Mouse (Mus musculus) thymus, adult 2 months (tissue): ENCODE measurements around the gene Vps50. TPM values are rescaled to one million over a fixed set of nuclear protein-coding genes. Genes with fewer than 3 reads are reported as not detected.

Experiments used
- DNase-seq: peaks from one replicate; pipeline ENCODE4 v3.0.0; 2021
- H3K27ac ChIP-seq: fragments of 200-500 bp; 2 replicates; pipeline ENCODE4 v1.5.1; 2012; ENCODE audit warnings: low read length, control low read depth; ENCODE audit not compliant: control insufficient read depth, insufficient read depth
- H3K27me3 ChIP-seq: fragments of 200-500 bp; 2 replicates; pipeline ENCODE4 v1.6.1; 2012; ENCODE audit warnings: mild to moderate bottlenecking, low read length, moderate library complexity, mixed read lengths; ENCODE audit not compliant: control insufficient read depth, insufficient read depth
- H3K36me3 ChIP-seq: fragments of 200-500 bp; 2 replicates; pipeline ENCODE4 v1.6.1; 2012; ENCODE audit warnings: mild to moderate bottlenecking, low read length, moderate library complexity; ENCODE audit not compliant: control insufficient read depth, insufficient read depth
- H3K4me1 ChIP-seq: fragments of 200-500 bp; replicated peaks from 2 replicates; pipeline ENCODE4 v1.6.1; 2012; ENCODE audit warnings: low read length; ENCODE audit not compliant: control insufficient read depth, insufficient read depth
- H3K4me3 ChIP-seq: fragments of 200-500 bp; 2 replicates; pipeline ENCODE4 v1.5.1; 2012; ENCODE audit warnings: mild to moderate bottlenecking, low read length, control low read depth, moderate library complexity; ENCODE audit not compliant: control insufficient read depth, insufficient read depth
- CTCF ChIP-seq: fragments of 200-500 bp; IDR thresholded peaks from 2 replicates; pipeline ENCODE4 v1.5.1; 2012; ENCODE audit warnings: mild to moderate bottlenecking, control low read depth, low read length, moderate library complexity, borderline replicate concordance; ENCODE audit not compliant: control insufficient read depth, poor library complexity, insufficient read depth; ENCODE audit errors: extremely low read depth
- POLR2A ChIP-seq: fragments of 200-500 bp; IDR thresholded peaks from 2 replicates; pipeline ENCODE4 v1.6.1; 2012; ENCODE audit warnings: mild to moderate bottlenecking, low read length, control low read depth, moderate library complexity; ENCODE audit not compliant: control insufficient read depth, poor library complexity, insufficient read depth; ENCODE audit errors: extremely low read depth
- WGBS: fragments of 180-500 bp; shearing (Covaris S2); methylation state at CpG from one replicate; pipeline ENCODE4 v1.1.7; 2018; 5-methylcytosine and 5-hydroxymethylcytosine counted together
- polyA plus RNA-seq: library from polyadenylated mRNA; depleted of rRNA; stranded (reverse); fragments of >200 nt; gene quantifications from 2 replicates; pipeline ENCODE4 v1.2.3, GENCODE M21; 2012; rRNA removed

Vps50 gene
- polyA plus RNA-seq: 3.2 and 4.0 TPM in 2 replicates

GRCm38 (mm10) chr6:3498162-3498848 is at the start of gene Vps50, which contains the start of gene Hepacam2:
Gene Vps50 (plus strand): TSS chr6:3498382.
Gene Hepacam2 (minus strand): TSS chr6:3498298.
- DNase-seq: peak; percentile 90
- TF ChIP-seq POLR2A: no peak
- 0 out of 2 replicates have a peak, but pooled peaks have one; percentile 24 for TF ChIP-seq CTCF
- 2% methylated on average over 28 of the region's 28 CpGs for WGBS
- Histone ChIP-seq H3K4me3 (peak within 1 kb of the TSS; percentile 59), H3K36me3 (no peaks in the 10 kb centered on the region), H3K4me1 (peaks cover 6% of the 10 kb centered on the region), H3K27ac (no peak within 1 kb of the TSS), H3K27me3 (no peaks in the 10 kb centered on the region)

- Histone ChIP-seq H3K27ac (no peak overlapping the region), H3K4me3 (no peak overlapping the region), H3K27me3 (no peaks in the 10 kb centered on the region), H3K36me3 (no peaks in the 10 kb centered on the region), H3K4me1 (no peaks in the 10 kb centered on the region)
- 78% methylated on average over 5 of the region's 5 CpGs for WGBS
- TF ChIP-seq CTCF: no peak
- TF ChIP-seq POLR2A: no peak
- DNase-seq: no peak
Measured at GRCm38 (mm10) chr6:3454421-3454820, 43.8 kb upstream of the Vps50 start.

GRCm38 (mm10) chr6:3455944-3456536 is 42.1 kb upstream of the Vps50 start:
- no peak for DNase-seq
- Histone ChIP-seq H3K36me3 (no peaks in the 10 kb centered on the region), H3K27me3 (no peaks in the 10 kb centered on the region), H3K27ac (no peak overlapping the region), H3K4me3 (no peak overlapping the region), H3K4me1 (no peaks in the 10 kb centered on the region)
- WGBS: 62% methylated on average over 11 of the region's 11 CpGs
- TF ChIP-seq CTCF: no peak
- TF ChIP-seq POLR2A: no peak

GRCm38 (mm10) chr6:3463026-3463425 is 35.2 kb upstream of the Vps50 start:
- TF ChIP-seq POLR2A (no peak), CTCF (no peak)
- H3K4me1 ChIP-seq: no peaks in the 10 kb centered on the region
- H3K27ac ChIP-seq: no peak overlapping the region
- no peaks in the 10 kb centered on the region for H3K27me3 ChIP-seq
- no peak for DNase-seq
- no peak overlapping the region for H3K4me3 ChIP-seq
- 67% methylated on average over 6 of the region's 6 CpGs for WGBS
- no peaks in the 10 kb centered on the region for H3K36me3 ChIP-seq

GRCm38 (mm10) chr6:3463594-3463993 is 34.6 kb upstream of the Vps50 start:
- TF ChIP-seq CTCF (no peak), POLR2A (no peak)
- Histone ChIP-seq H3K4me3 (no peak overlapping the region), H3K27ac (no peak overlapping the region), H3K27me3 (no peaks in the 10 kb centered on the region), H3K4me1 (no peaks in the 10 kb centered on the region), H3K36me3 (no peaks in the 10 kb centered on the region)
- DNase-seq: no peak
- WGBS: 76% methylated on average over 2 of the region's 2 CpGs

- no peaks in the 10 kb centered on the region for H3K27me3 ChIP-seq
- H3K27ac ChIP-seq: no peak overlapping the region
- TF ChIP-seq POLR2A: no peak
- H3K36me3 ChIP-seq: no peaks in the 10 kb centered on the region
- 41% methylated on average over 1 of the region's 1 CpGs for WGBS
- DNase-seq: no peak
- H3K4me1 ChIP-seq: no peaks in the 10 kb centered on the region
- H3K4me3 ChIP-seq: no peak overlapping the region
Measured at GRCm38 (mm10) chr6:3468627-3469026, 29.6 kb upstream of the Vps50 start.
